Mouse (Mus musculus) embryonic facial prominence, embryonic 13.5 days (tissue): ENCODE measurements at regions not wholly inside any gene's neighbourhood (a gene's known extent, or its start where the extent isn't known, plus 50 kb on each side); places are given as distances from the start of the nearest gene placed in this dataset.

Experiments used
- ATAC-seq: fragments of 200-750 bp; cut with Nextera tagmentation; 2 replicates; pipeline ENCODE4 v1.8.0; 2017; ENCODE audit warnings: low read depth; ENCODE audit not compliant: insufficient number of reproducible peaks, insufficient read depth, low FRiP score, low TSS enrichment
- H3K27ac ChIP-seq: fragments of 300-500 bp; sonication (generic); 2 replicates; pipeline ENCODE4 v1.5.1; 2015; ENCODE audit warnings: moderate library complexity, mild to moderate bottlenecking, inconsistent platforms
- H3K27me3 ChIP-seq: fragments of 300-500 bp; sonication (generic); 2 replicates; pipeline ENCODE4 v1.6.1; 2015; ENCODE audit warnings: mild to moderate bottlenecking, inconsistent platforms
- H3K36me3 ChIP-seq: fragments of 300-500 bp; sonication (generic); 2 replicates; pipeline ENCODE4 v1.6.1; 2015; ENCODE audit warnings: mild to moderate bottlenecking, inconsistent platforms
- H3K4me1 ChIP-seq: fragments of 300-500 bp; sonication (generic); 2 replicates; pipeline ENCODE4 v1.6.1; 2015; ENCODE audit warnings: inconsistent platforms
- H3K4me2 ChIP-seq: fragments of 300-500 bp; sonication (generic); 2 replicates; pipeline ENCODE4 v1.6.1; 2015; ENCODE audit warnings: moderate library complexity, mild to moderate bottlenecking, inconsistent platforms
- H3K4me3 ChIP-seq: fragments of 300-500 bp; sonication (generic); 2 replicates; pipeline ENCODE4 v1.5.1; 2015; ENCODE audit warnings: mild to moderate bottlenecking, inconsistent platforms
- H3K9ac ChIP-seq: fragments of 300-500 bp; sonication (generic); 2 replicates; pipeline ENCODE4 v1.6.1; 2015; ENCODE audit warnings: mild to moderate bottlenecking, inconsistent platforms
- H3K9me3 ChIP-seq: fragments of 300-500 bp; sonication (generic); 2 replicates; pipeline ENCODE4 v1.6.1; 2016; ENCODE audit warnings: inconsistent platforms
- WGBS: fragments of 180-500 bp; shearing (Covaris S2); methylation state at CpG from one replicate; pipeline ENCODE4 v1.1.7; 2015; ENCODE audit warnings: mixed read lengths; 5-methylcytosine and 5-hydroxymethylcytosine counted together

DNA sequence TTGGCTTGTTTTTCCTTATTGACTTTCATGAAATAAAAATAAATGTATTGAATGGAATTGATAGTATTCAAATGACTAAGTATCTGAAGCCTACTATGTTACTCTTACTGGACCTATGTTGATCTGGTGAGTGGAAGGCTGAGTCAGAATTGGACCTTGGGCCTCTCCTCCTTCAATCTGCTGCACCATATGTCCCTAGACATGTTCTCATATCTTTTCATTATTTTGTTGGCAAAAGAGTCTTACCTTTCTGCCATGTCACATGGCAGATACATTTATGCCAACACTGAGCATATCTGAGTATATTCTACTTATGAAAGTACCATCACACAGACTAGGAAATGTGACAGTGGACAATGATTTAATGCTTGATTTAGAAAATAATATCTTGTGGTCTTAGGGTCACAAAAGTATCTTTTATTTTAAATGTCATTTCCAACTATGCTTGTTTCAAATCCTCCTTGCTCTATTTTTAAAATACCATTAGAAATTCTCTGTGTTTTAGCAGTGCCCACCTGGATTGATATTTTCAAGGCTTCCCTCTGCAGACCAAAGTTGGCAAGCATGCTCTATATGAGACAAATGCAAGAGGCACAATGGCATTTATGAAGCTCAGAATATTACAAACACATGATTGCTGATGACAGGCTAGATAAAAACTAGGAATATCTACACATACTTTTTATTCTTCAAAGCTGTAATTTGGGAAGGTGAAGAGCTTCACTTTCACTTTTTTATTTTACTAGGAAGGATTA, 825.7 kb downstream of the Rfpl4b start:
- Histone ChIP-seq H3K9me3 (no peaks in the 10 kb centered on the region), H3K36me3 (no peaks in the 10 kb centered on the region), H3K27ac (no peak overlapping the region), H3K4me2 (no peak overlapping the region), H3K27me3 (no peaks in the 10 kb centered on the region), H3K4me3 (no peak overlapping the region), H3K4me1 (no peaks in the 10 kb centered on the region), H3K9ac (no peak overlapping the region)
- ATAC-seq, result no peak

DNA sequence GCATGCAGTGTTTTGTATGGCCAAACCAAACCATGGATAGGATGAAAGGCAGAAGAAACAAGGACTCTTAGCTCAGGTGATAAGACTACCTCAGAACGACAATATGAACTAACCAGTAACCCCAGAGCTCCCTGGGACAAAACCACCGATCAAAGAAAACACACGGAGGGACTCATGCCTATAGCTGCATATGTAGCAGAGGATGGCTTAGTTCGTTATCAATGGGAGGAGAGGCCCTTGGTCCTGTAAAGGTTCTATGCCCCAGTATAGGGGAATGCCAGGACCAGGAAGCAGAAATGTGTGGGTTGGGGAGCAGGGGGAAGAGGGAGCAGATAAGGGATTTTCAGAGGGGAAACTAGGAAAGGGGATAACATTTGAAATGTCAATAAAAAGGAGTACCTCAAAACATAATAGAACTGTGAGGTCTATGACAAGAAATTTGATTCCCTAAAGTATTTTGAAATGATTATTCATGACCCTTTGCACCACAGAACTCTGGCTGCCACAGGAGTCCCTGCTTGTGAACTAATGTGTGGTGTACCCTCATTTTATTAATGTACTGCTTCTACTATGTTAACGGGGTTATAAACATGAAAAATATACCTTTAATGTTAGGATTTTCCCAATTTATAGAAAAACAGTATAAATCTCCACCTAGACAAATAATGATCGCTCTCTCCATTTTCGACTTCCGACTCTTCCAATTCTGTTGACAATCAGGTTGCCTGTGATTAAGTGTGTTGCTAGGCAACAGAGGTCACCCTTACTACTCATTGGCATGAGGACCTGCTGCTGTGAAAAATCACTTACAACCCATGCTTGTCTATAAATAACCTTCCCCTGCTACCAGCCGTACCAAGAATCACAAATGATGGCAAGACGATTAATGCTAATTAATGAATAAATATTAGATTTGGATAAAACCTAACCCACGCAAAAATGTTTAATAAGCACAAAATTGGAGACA, 833.0 kb downstream of the Rfpl4b start:
- ATAC-seq, result no peak
- WGBS, result 70% methylated on average over 11 of the region's 11 CpGs
- H3K9ac ChIP-seq, result no peak overlapping the region
- no peaks in the 10 kb centered on the region; the same call in 1 of the 2 replicates for H3K9me3 ChIP-seq
- H3K36me3 ChIP-seq, result no peaks in the 10 kb centered on the region
- no peaks in the 10 kb centered on the region for H3K27me3 ChIP-seq
- no peak overlapping the region for H3K27ac ChIP-seq
- H3K4me3 ChIP-seq, result no peak overlapping the region
- H3K4me1 ChIP-seq, result no peaks in the 10 kb centered on the region
- H3K4me2 ChIP-seq, result no peak overlapping the region

DNA sequence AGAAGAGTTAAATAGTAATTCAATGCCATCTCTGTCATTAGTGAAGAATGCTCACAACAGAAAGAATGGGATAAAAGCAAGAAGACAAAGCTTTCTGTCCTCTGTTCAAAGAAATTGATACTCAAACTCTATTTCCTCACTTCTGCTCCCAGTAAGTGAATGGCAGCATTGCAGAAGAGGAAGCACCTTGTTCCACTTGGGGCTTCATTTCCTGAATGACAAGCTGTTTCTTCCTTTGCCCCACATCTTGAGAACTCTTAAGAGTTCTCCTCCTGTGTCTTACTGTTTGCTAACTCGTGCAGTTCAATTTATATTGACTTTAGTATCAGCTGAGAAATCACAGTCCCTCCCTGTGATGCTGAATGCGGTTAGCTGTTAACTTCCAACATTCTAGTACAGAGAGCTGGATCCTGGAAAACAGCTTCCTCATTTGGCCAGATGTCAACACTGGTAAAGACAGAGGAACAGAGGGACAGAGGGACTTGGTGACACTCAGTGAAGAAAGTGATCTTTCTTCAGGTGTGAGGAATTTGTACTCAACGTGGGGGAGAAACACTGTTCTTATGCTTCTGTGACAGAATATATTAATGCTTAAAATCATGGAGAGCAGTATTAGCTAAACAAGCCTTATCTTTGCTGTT, 840.3 kb upstream of the Marcks start:
- Histone ChIP-seq H3K4me2 (no peak overlapping the region), H3K27me3 (no peaks in the 10 kb centered on the region), H3K27ac (no peak overlapping the region), H3K9me3 (no peaks in the 10 kb centered on the region), H3K9ac (no peak overlapping the region), H3K36me3 (no peaks in the 10 kb centered on the region), H3K4me1 (no peaks in the 10 kb centered on the region), H3K4me3 (no peak overlapping the region)
- 63% methylated on average over 3 of the region's 3 CpGs for WGBS
- no peak for ATAC-seq

DNA sequence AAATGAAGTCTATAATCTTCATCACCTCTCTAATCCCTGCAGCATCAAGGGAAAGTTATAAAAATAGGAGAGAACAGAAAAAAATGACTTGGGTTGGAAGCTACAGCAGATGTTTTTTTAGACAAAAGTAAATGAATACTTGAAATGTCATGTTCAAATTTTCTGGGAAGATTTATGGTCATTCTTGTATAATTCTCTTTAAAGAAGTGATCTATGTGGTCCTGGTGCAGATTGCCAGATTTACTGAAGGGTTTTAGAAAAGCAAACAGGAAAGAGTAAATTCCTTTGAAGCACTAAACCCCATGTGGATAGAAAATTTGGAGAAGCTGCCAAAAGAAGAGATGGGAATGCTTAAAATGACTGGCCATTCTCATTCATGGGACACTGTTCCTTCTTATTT, 821.3 kb upstream of the Marcks start:
- Histone ChIP-seq H3K36me3 (no peaks in the 10 kb centered on the region), H3K4me1 (no peaks in the 10 kb centered on the region), H3K27me3 (no peaks in the 10 kb centered on the region), H3K9me3 (no peaks in the 10 kb centered on the region), H3K9ac (no peak overlapping the region), H3K4me2 (no peak overlapping the region), H3K4me3 (no peak overlapping the region), H3K27ac (no peak overlapping the region)
- ATAC-seq, result no peak

DNA sequence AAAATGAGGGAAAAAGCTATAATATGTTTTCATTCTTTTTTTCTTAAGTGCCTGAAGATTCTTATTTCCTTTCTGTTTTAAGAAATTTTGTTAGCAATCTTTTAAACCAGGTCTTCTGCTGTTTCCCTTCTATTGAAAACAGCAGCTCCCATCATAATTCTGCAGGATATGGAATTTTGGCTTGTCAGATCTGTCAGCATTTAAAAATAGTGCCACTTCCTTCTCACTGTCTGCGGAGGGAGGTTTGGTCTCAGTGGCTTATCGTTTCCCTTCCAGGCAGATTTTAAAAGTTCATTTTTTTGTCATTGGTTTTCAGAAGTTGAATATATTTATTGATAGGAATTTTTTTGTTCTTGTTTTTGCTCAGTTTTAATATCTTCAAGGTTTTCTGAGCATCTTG, 776.1 kb upstream of the Marcks start:
- no peak overlapping the region for H3K9ac ChIP-seq
- no peaks in the 10 kb centered on the region for H3K9me3 ChIP-seq
- ATAC-seq, result no peak
- H3K36me3 ChIP-seq, result no peaks in the 10 kb centered on the region
- H3K4me1 ChIP-seq, result 0 out of 2 replicates have a peak, but pooled peaks cover 3% of the 10 kb centered on the region
- H3K4me2 ChIP-seq, result no peak overlapping the region
- no peak overlapping the region for H3K4me3 ChIP-seq
- no peak overlapping the region for H3K27ac ChIP-seq
- 35% methylated on average over 2 of the region's 2 CpGs for WGBS
- H3K27me3 ChIP-seq, result no peaks in the 10 kb centered on the region

DNA sequence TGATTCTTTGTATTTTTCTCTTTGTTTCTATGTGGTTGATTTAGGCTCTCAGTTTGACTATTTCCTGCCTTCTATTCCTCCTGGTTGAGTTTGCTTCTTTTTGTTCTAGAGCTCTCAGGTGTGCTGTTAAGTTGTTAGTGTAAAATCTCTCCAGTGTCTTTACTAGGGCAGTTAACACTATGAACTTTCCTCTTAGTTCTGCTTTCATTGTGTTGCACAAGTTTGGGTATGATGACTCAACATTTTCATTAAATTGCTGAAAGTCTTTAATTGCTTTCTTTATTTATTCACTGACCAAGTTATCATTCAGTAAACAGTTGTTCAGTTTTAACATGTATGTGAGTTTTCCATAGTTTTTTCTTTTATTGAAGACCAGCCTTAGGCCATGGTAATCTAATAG, 772.9 kb upstream of the Marcks start:
- no peaks in the 10 kb centered on the region for H3K36me3 ChIP-seq
- 0 out of 2 replicates have a peak, but pooled peaks cover 3% of the 10 kb centered on the region for H3K4me1 ChIP-seq
- no peak overlapping the region for H3K9ac ChIP-seq
- no peak for ATAC-seq
- no peak overlapping the region for H3K4me2 ChIP-seq
- H3K27me3 ChIP-seq, result no peaks in the 10 kb centered on the region
- H3K9me3 ChIP-seq, result no peaks in the 10 kb centered on the region
- no peak overlapping the region for H3K4me3 ChIP-seq
- no peak overlapping the region for H3K27ac ChIP-seq

DNA sequence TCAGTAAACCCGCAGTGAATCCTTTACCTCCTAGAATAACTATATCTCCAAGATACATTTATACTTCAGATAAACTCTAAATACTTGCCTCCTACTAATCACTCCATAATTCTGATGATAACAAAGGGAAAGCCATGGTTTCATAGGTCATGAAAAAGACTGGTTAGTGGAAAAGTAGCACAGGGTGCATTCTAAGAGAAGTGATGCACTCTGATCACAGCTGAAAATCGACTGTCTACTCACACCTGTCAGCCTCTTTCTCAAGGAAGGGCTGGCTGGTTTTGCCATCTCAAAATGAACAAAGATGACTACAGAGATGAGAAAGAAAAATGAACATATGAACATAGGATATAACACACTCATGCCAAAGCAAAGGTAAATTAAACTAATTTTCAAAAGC, 769.6 kb upstream of the Marcks start:
- Histone ChIP-seq H3K4me2 (no peak overlapping the region), H3K4me1 (no peaks in the 10 kb centered on the region), H3K36me3 (no peaks in the 10 kb centered on the region), H3K27ac (no peak overlapping the region), H3K4me3 (no peak overlapping the region), H3K27me3 (no peaks in the 10 kb centered on the region), H3K9ac (no peak overlapping the region), H3K9me3 (no peaks in the 10 kb centered on the region)
- WGBS, result 59% methylated on average over 2 of the region's 2 CpGs
- no peak for ATAC-seq

DNA sequence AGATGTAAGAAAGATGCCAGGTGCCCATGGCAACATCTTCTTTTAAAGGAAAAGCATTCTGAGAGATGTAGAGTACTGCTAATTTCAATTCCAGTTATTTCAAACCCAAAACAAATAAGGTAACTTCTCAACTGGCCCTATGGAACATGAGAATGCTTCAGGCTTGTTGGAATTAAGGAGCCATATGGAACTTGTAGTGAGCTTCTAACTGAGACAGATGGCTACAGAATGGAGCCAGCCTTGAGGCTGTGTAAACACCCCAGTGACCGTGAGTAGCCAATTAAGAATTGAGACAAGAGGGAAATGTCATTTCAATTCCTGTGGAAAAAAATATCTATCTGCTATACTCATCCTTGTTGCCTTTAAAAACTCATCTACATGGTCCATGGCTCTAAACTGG, 769.0 kb upstream of the Marcks start:
- H3K4me1 ChIP-seq, result no peaks in the 10 kb centered on the region
- no peaks in the 10 kb centered on the region for H3K27me3 ChIP-seq
- H3K36me3 ChIP-seq, result no peaks in the 10 kb centered on the region
- WGBS, result 22% methylated on average over 1 of the region's 1 CpGs
- no peak for ATAC-seq
- no peak overlapping the region for H3K4me2 ChIP-seq
- H3K9ac ChIP-seq, result no peak overlapping the region
- H3K4me3 ChIP-seq, result no peak overlapping the region
- H3K9me3 ChIP-seq, result no peaks in the 10 kb centered on the region
- H3K27ac ChIP-seq, result no peak overlapping the region

DNA sequence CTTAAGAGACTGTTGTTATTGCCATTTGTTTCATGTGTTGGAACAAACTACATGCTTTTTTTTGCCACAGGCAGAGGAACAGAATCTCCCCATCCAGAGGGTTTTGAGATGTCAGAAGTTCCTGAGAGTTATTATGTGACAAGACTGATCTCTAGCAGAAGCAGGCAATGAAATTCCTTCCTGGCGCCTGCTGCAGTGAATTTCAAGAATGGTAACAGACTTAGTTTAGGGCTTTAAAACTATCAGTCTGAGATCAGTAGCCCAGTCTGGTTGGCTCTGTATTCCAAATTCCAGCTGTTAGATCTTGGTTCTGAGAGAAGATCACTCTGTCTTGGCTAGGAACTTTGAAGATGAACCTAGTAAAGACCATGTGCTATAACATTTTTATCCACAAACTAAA, 749.2 kb upstream of the Marcks start:
- no peak for ATAC-seq
- Histone ChIP-seq H3K4me1 (no peaks in the 10 kb centered on the region), H3K9me3 (no peaks in the 10 kb centered on the region), H3K27ac (no peak overlapping the region), H3K4me3 (no peak overlapping the region), H3K36me3 (no peaks in the 10 kb centered on the region), H3K4me2 (no peak overlapping the region), H3K27me3 (no peaks in the 10 kb centered on the region), H3K9ac (no peak overlapping the region)
- 55% methylated on average over 1 of the region's 1 CpGs for WGBS

DNA sequence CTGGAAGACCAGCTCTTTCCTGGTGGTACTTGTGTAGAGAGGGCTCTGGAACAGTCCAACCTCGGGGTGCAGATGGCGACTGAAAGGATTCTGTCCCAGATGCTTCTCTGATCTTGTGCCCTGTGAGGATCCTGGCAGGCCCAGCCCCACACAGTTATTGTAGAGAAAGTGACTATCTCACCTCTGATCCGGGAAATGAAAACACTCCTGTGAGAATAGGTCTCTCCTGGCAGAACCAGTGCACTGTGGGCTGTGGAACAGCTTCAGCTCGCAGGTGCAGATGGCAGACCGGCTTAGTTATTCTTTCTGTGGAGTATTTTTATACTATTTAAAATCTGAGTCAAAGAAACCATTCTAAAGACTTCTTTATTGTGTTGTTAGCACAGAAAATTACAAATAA, 742.1 kb upstream of the Marcks start:
- Histone ChIP-seq H3K4me2 (no peak overlapping the region), H3K9me3 (no peaks in the 10 kb centered on the region), H3K4me1 (no peaks in the 10 kb centered on the region), H3K4me3 (no peak overlapping the region), H3K27ac (no peak overlapping the region), H3K9ac (no peak overlapping the region), H3K36me3 (no peaks in the 10 kb centered on the region), H3K27me3 (no peaks in the 10 kb centered on the region)
- WGBS, result 83% methylated on average over 5 of the region's 5 CpGs
- no peak for ATAC-seq

DNA sequence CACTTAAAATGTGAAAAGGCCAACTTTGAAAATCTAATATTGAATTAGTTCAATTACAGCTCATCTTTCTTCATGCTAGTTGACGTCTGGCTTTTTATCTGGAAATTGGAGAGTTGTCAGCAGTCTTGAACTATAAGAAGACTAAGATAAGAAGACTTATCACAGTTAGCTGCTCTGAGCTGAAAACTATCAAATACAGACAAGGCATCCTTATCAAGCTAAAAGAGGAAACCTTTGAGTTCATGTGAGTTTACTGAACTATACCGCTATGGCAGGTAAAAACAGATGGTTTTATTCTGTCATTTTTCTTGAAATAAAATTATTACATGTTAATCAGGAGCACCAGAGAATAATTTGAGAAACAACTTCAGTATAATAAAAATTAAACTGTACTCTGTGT, 735.2 kb upstream of the Marcks start:
- Histone ChIP-seq H3K9ac (no peak overlapping the region), H3K4me3 (no peak overlapping the region), H3K9me3 (no peaks in the 10 kb centered on the region), H3K27me3 (no peaks in the 10 kb centered on the region), H3K27ac (no peak overlapping the region), H3K36me3 (no peaks in the 10 kb centered on the region), H3K4me2 (no peak overlapping the region), H3K4me1 (no peaks in the 10 kb centered on the region)
- 83% methylated on average over 2 of the region's 2 CpGs for WGBS
- no peak for ATAC-seq
